Mouse (Mus musculus) megakaryocyte, embryonic 14.5 days (primary cell): ENCODE measurements around the gene Agpat3.

Source experiments
- FLI1 ChIP-seq: IDR thresholded peaks from 2 replicates; pipeline ENCODE4 v1.6.1; 2012; ENCODE audit warnings: low read length, inconsistent platforms, mixed read lengths
- GATA1 ChIP-seq: IDR thresholded peaks from 3 replicates; pipeline ENCODE4 v1.6.1; 2012; ENCODE audit warnings: mixed read lengths, low read length, inconsistent platforms, borderline replicate concordance

DNA sequence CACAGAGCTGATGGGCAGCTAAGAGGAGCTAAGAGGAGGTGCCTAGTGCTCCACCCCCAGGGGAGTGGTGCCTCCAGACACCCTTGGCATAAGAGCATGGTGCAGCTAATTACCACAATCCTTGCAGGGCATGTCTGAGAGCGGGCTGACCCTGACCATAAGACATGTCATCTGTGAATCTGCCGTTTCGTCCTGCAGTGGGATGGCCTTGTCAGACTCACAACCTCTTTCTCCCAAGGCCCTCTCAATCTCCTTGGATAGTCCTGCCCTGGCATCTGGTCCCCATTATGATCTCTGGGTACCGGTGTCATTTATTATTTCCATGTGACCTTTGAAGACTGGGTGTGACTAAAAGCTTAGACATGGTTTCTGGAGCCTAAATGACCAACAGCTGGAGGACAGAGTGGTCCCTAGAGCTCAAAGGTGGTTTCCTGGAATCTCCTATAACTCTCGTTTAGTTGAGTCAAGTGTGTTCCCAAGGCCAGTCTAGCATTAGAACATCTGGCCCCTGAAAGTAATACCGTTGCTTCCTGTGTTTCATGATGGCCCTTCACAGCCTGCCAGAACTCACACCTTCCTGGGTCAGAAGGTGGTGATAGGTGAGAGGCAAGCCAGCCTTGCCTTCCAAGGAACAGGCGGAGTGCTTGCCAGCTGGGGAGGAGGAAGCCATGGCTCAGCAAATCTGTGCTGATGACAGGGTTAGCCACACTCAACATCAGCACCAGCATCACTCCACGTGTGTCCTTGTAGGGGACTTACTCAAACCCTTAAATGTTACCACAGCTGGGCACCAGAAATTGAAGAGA lies 61.4 kb downstream of the Agpat3 start:
- TF ChIP-seq GATA1 (no peak), FLI1 (no peak)
